Mouse (Mus musculus): ENCODE measurements around the gene Vmn1r22. TPM values are rescaled to one million over a fixed set of nuclear protein-coding genes. Genes with fewer than 3 reads are reported as not detected.
A peak's percentile ranks its signal among the peaks of the same experiment; 100 is the strongest.
"Not testable (repeated sequence)": the region's sequence is repeated elsewhere in the genome, so short reads cannot be mapped to it uniquely, and the experiment has no call there.

Gene Vmn1r22
- total RNA-seq (2022) = not detected

GRCm38 (mm10) chr6:57907928-57908327 lies at the start of gene Vmn1r22:
TSS of gene Vmn1r22 (minus strand) at chr6:57908028.
- no peak for DNase-seq (ENCODE audit: low spot score)

GRCm38 (mm10) chr6:57926738-57927137 lies 18.9 kb upstream of the Vmn1r22 start, which contains the start of gene Vmn1r23:
TSS of gene Vmn1r23 (minus strand) at chr6:57926838.
- no peak for DNase-seq (ENCODE audit: low spot score)

- DNase-seq (ENCODE audit: low spot score) = peak; percentile 24
These were observed 48.5 kb downstream of the Vmn1r22 start for GRCm38 (mm10) chr6:57859043-57860042.

- not testable (repeated sequence) for DNase-seq (ENCODE audit: low spot score)
These were observed 56.7 kb downstream of the Vmn1r22 start for GRCm38 (mm10) chr6:57851177-57851576.

GRCm38 (mm10) chr6:57850286-57850685 lies 57.5 kb downstream of the Vmn1r22 start, which contains the start of gene Vmn1r21:
TSS of gene Vmn1r21 (minus strand) at chr6:57850343.
- DNase-seq (ENCODE audit: low spot score) = no peak

Other genes with a start within 250 kb of the Vmn1r22 start
- 10 to 100 TPM; 21.8 to 24.4 (median 23.9) TPM for gene Pyurf, start 215.9 kb downstream of the Vmn1r22 start, total RNA-seq (2022)
- 10 to 100 TPM; 12.5 to 14.7 (median 13.5) TPM for gene Lancl2, start 205.5 kb downstream of the Vmn1r22 start, total RNA-seq (2022)
- 10 to 100 TPM; 19.0 to 22.8 (median 20.4) TPM for gene Vopp1, start 82.9 kb downstream of the Vmn1r22 start, total RNA-seq (2022)
- gene Vmn1r21, start 57.7 kb downstream of the Vmn1r22 start, total RNA-seq (2022) = not detected
- gene Vmn1r23, start 18.8 kb upstream of the Vmn1r22 start, total RNA-seq (2022) = not detected
- gene Vmn1r24, start 53.5 kb upstream of the Vmn1r22 start, total RNA-seq (2022) = not detected
- not detected for gene Vmn1r25, start 72.8 kb upstream of the Vmn1r22 start, total RNA-seq (2022)
- not detected for gene Vmn1r26, start 107.1 kb upstream of the Vmn1r22 start, total RNA-seq (2022)

Measured in heart, adult 8-10 months (tissue).